Mouse (Mus musculus): ENCODE measurements around the gene Gosr1.
"Not testable (repeated sequence)": the region's sequence is repeated elsewhere in the genome, so short reads cannot be mapped to it uniquely, and the experiment has no call there.

Gene Gosr1

DNA sequence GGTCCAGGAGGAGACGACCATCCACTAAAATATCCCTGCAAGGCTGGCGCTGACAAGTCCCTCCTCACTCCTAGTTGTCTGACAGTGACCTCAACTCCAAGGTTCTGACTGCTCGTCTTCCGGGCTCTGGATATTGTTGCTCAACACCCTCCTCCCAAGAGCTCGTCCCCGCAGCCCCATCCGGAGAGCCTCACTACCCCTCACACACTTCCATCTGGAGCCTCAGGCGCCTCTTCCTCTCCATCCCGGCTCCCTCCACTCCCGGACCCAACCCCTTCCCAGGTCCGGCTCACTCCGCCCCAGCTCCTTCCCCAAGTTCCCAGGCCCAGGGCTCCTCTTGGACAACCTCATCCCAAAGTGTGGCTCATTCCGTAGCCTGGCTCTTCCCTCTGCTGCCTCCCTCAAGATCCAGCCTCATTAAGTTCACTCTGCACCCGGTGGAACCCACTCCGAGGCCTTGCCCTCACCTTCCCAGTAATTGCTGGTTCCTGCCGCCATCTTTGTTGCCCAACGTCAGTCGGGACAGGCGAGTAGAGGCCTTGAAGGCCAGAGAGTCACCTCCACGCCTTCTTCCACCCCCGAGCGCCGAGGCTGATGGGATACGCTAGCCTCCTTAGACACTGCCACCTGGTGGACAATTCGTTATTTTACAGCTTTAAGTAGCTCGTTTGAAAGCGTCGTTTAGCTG is at the start of gene Gosr1:
Gene Gosr1, minus strand, starts transcription at position 527 of the 688 bp plus-strand sequence.
- peak; percentile 68 for DNase-seq (ENCODE audit: low spot score)

- DNase-seq (ENCODE audit: low spot score) = no peak
These were observed 47.5 kb upstream of the Gosr1 start for GRCm38 (mm10) chr11:76810706-76811495.

DNA sequence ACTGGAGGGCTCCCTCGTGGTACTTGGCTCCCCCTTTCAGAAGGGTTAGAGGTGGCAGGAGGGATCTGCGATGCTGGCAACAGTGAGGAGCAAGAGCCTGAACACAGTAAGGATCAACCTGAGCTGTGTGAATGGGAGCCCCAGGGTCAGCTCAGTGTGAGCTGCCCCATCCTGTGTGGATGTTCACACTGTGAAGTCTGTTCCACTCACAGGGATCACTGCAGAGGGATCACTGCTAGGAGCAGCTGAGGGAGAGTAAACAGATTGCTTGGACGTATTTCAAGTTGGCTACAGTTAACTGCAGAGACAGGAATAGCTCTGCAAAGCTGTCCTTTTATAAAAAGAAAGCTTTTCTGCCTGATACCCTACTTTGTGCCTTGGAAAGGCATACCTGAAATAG is 46.1 kb upstream of the Gosr1 start:
- no peak for DNase-seq (ENCODE audit: low spot score)

DNA sequence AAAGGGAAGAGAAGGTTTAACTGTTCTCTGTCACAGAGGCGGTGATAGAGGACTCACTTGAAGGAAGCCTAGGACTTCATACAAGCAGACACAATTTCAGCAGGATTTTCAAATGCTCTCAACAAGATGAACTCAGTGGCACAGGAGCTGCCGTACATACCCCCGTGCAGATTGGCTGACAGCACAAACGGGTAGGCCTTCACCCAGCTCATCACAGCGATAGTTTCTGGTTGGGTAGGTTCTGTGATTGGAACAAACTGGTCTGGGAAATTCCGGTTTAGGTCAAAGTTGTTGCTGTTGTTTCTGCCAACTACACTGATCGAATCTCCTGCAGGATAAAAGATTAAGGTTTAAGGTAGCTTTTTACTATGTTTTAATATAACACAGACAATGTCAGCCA is 45.2 kb upstream of the Gosr1 start:
- no peak for DNase-seq (ENCODE audit: low spot score)

- DNase-seq (ENCODE audit: low spot score) = no peak
These were observed 43.8 kb upstream of the Gosr1 start for GRCm38 (mm10) chr11:76807007-76807679.

GRCm38 (mm10) chr11:76806026-76806425 is 42.6 kb upstream of the Gosr1 start:
- DNase-seq (ENCODE audit: low spot score) = no peak

GRCm38 (mm10) chr11:76805072-76805471 is 41.7 kb upstream of the Gosr1 start:
- DNase-seq (ENCODE audit: low spot score) = not testable (repeated sequence)

GRCm38 (mm10) chr11:76803266-76803665 is 39.9 kb upstream of the Gosr1 start:
- DNase-seq (ENCODE audit: low spot score) = no peak

DNA sequence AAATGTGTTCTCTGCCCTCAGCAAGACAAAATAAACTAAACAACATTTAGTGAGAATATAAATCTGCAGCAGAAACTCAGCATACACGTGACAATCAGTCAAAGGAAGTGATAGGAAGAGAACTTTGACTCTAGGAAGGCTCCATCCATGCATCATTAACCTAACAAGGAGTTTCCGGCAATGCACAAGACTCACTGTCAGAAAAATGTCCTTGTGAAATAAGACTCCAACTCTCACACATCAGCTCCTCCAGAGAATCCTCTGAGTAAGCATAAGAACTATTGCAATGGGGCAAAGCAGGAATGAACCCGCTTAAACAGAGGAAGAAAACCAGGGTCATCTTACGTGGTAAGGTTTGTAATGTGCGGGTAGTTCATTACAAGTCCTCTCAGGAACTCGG is 33.9 kb upstream of the Gosr1 start:
- DNase-seq (ENCODE audit: low spot score) = no peak

DNA sequence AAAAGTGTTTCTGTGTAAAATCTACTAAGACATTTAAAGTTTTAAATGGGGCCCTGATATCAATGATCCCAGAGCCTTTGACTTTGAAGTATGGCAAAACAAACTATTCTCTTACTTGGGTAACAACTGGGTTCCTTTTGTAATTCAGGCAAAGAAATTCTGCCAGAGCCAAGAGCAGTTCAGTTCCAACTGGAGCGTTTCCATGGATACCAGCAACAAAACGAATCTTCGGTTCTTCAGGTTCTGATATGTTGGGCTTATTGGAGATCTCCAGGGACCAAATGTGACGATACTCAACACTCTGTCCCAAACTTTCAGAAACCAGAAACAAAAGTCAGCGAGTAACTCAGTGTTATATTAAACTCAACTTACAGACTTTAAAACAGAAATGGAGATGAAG is 31.9 kb upstream of the Gosr1 start:
- no peak for DNase-seq (ENCODE audit: low spot score)

DNA sequence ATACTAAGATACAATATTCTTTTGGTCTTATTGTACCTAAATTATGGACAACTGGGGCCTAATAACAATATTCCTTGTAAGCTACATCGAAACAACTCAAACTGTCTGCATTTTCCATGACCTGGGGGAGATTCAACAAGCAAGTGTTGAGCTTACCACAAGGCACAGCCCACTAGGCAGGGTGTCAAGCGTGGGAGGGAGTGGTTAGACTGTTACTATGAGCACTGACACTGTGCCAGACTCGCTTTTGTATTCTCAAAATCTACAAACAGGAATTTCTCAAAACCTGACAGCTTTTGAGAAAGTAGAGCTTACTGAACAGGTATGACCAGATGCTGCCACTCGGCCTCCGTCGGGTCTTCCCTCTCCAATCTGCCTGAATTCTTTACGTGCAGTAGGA is 28.0 kb upstream of the Gosr1 start:
- DNase-seq (ENCODE audit: low spot score) = no peak

- DNase-seq (ENCODE audit: low spot score) = no peak
These were observed 25.9 kb upstream of the Gosr1 start for GRCm38 (mm10) chr11:76789252-76789651.

DNA sequence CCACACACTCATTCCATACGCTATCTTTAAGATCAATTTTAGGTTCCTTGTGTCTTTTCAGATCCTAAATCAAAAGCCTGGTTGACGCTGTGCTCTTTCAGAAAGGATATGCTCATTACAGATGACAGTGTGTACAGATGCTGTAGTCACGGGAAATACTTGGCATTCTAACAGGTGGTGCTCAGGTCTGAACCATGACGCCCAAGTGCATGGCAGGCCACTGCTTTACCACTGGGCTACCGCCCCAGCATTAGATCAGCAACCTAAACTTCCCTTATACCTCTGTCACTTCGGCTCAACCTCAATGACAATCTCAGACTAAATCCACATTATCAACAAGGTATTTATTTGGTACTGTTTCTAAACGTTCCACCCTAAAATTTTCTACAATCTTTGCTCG is 12.2 kb upstream of the Gosr1 start:
- DNase-seq (ENCODE audit: low spot score) = no peak

DNA sequence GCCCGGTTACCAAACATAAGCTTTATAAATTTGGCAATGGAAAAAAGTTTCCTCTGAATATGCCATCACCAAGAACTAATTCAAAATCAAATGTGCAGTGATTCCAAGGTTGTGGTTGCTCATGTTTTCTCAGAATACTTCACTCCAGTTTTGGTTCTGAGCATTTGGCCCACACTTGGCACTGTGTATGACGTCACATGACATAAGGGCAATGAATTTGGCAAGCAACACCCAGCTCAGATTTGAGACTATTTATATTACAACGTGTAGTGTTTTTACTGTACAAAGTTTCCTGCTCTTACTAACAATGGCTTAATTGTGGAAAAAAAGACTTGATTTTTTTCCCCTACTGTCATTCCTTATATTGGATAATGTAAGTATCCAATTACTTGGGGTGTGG is 10.4 kb upstream of the Gosr1 start:
- DNase-seq (ENCODE audit: low spot score) = no peak

DNA sequence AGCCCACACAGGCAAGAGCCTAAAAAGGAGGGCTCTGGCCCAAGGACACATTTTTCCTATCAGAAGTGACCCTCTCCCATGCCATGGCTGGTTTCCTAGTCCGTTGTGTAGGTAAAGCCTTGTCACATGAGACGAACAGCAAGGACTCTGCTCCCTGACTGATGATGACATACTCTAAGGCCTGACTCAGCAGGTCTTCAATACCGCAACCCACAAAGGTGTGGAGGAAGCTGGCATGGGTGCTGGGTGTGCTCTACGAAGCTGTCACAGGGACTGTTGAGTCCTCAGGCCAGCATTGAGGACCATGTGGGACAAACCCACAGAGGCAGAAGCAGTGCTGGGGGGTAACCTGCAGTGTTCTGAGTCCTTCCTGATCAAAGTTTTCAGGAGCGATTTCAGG is 7.2 kb upstream of the Gosr1 start:
- DNase-seq (ENCODE audit: low spot score) = no peak

GRCm38 (mm10) chr11:76763741-76764122 is 353 bp upstream of the Gosr1 start:
- no peak for DNase-seq (ENCODE audit: low spot score)

- no peak for DNase-seq (ENCODE audit: low spot score)
These were observed 11.1 kb downstream of the Gosr1 start for GRCm38 (mm10) chr11:76752276-76752675.

- no peak for DNase-seq (ENCODE audit: low spot score)
These were observed 14.6 kb downstream of the Gosr1 start for GRCm38 (mm10) chr11:76748819-76749218.

DNA sequence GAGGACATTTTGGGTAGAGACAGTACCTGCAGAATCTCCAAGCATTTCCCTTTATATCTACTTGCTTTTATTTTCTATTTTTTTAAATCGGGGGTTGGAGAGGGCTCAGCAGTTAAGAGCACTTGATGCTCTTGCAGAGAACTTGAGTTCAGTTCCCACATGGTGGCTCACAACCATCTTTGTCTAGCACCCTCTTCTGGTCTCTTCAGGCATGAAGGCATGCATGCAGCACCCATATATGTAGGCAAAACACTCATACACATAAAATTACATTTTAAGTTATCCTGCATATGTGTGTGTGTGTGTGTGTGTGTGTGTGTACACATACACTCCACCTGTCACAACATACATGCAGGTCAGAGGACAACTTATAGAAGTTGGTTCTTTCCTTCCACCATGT is 17.5 kb downstream of the Gosr1 start:
- DNase-seq (ENCODE audit: low spot score) = no peak

- DNase-seq (ENCODE audit: low spot score) = no peak
These were observed 18.8 kb downstream of the Gosr1 start for GRCm38 (mm10) chr11:76744550-76744949.

DNA sequence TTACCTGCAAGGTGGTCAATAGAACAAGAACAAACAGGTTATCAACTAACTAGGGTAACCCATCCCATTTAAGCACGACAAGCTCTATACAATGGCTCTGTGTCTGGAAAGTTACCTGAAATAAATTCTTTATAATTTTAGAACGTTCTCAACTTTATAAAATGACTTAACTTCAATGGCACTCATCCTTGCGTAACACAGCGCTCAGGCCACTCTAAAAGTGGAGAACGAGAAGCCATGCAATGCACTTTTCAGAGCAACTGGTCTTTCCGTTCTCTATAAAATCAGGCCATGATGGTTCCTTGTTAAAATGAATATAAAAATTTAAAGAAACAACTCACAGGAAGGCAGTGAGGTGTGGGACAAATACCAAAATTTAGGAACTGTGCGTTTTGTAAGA is 20.9 kb downstream of the Gosr1 start:
- DNase-seq (ENCODE audit: low spot score) = no peak

GRCm38 (mm10) chr11:76739125-76739524 is 24.3 kb downstream of the Gosr1 start:
- no peak for DNase-seq (ENCODE audit: low spot score)

DNA sequence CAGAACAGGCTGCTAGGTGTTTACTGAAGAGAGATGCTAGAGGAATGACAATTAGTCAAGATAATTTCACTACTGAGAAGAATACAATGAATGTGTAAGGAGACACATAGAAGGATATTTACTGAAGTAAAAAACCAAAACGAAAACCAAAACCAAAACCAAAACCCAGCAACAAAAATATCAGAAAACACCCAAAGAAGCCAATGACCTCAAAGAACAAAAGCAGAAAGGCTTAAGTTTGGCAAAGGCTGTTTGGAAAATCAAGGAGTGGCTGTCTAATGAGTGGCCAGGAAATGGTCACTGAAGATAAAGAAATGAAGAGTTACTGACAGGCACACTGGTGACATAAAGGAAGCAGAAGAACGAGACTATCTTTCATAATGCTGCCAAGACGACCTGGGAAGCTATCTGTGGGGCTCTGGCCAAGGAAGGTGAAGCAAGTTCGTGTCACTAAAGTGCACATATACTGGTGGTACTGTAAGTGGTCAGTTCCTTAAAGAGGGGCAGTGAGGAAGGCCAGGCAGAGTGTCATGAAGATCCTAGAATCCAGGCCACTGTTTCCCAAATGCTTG is 27.5 kb downstream of the Gosr1 start:
- no peak for DNase-seq (ENCODE audit: low spot score)

All from ovary, postnatal 10 days (tissue).